Mouse (Mus musculus) kidney, postnatal 14 days (tissue): ENCODE results near the gene Fryl.

ENCODE experiments used
- DNase-seq: peaks from one replicate; pipeline ENCODE4 v3.0.0; 2022; ENCODE audit warnings: mixed read lengths

Fryl gene

GRCm38 (mm10) chr5:73255321-73256251 is 833 bp downstream of the Fryl start:
- peak; percentile 78 for DNase-seq

DNA sequence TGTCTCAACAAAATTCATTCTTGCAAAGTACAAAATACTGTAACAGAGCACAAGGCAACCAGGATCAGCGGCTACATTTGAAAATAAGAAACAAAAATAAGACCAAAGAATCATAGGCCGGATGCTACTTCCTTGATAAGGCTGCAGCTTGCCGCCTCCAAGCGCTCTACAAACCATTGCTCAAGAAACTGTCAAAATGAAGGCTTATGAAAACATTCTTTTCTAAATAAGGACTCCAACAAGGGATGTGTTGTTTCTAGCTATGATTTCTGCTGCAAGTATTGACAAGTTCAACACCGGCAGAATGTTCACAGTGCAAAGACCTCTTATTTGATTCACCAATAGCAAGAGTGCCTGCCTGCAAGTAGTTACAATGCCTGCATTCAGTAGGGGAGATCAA is 1.8 kb downstream of the Fryl start:
- DNase-seq, result peak; percentile 26

GRCm38 (mm10) chr5:73252739-73253138 is 3.7 kb downstream of the Fryl start:
- no peak for DNase-seq

DNA sequence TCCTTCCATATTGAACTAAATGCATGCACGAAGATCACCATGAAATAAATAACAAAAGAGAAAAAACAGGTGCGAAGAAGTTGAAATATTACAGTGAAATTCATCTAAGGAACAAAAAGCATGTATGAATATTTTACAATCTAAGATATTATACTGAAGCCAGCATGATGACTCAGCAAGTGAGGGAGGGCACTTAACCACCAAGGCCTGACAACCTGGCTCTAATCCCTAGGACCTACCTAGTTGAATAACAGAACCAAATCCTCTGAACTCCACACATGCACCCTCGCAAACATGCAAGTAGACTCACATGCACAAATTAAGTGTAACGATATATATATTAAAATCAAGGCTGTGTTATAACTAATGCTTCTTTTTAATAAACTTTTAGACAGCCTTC is 7.1 kb downstream of the Fryl start:
- DNase-seq, result no peak

GRCm38 (mm10) chr5:73248211-73248610 is 8.2 kb downstream of the Fryl start:
- DNase-seq, result no peak

- DNase-seq, result no peak
These were observed 10.0 kb downstream of the Fryl start for GRCm38 (mm10) chr5:73246414-73246813.

GRCm38 (mm10) chr5:73244403-73244802 is 12.0 kb downstream of the Fryl start:
- no peak for DNase-seq

GRCm38 (mm10) chr5:73241966-73242365 is 14.5 kb downstream of the Fryl start:
- DNase-seq, result no peak

DNA sequence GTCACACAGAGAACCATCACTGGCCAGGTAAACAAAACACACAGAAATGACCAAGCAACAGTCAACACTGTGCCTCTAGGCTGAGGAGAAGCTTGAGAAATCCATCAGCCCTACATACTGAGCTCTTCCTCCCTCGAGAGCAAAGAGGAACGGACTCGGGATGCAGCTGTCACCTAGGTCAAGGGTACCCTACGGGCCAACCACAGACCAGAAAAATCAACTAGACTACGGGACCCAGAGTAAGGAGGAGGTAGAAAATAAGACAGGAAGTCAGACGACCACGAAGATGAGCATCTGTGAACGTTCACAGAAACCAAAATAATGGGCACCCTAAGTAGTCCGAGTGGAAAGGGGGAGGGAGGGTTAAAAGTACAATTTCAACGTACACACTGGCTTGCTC is 15.1 kb downstream of the Fryl start:
- DNase-seq, result no peak

DNA sequence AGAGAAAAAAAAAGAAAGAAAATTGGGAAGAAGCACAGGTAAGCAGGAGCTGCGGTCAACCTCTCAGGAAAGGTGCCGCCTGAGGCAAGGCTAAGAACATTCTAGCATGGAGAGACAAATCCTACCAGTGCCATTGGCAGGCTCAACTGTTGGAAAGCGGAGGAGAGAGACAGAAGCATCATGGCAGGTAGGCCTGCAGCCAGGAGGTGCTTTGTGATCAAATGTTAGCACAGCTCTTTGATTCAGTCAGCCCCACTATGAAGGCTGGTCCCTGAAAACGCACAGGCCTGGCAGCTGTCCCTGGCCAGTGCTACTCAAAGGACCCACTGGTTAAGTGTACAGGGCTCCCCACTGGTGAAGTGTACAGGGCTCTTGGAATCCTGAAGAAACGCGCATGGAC is 16.0 kb downstream of the Fryl start:
- no peak for DNase-seq

DNA sequence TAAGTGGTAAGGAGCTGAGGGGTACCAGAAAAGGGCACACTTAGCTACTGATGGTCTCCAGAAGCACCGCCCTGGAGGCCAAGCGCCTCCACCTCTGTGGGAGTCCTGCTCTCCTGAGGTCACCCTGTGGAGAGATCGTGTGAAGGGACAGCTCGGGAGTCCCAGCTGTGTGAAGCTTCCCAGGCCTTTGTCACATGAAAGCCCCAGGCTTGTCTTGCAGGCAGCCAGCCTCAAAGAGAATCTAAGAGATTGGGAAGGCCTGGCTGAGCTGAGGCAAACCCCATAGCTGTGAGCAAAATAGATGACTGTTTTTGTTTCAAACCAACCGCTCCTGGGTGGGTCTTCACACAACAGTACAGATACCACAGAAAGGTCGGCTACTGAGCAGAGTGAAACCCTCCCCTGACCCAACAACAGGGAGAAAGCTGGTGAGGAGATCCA is 19.5 kb downstream of the Fryl start:
- DNase-seq, result no peak

- no peak for DNase-seq
These were observed 21.2 kb downstream of the Fryl start for GRCm38 (mm10) chr5:73235201-73235600.

- DNase-seq, result no peak
These were observed 23.2 kb downstream of the Fryl start for GRCm38 (mm10) chr5:73233018-73233881.

GRCm38 (mm10) chr5:73232267-73232666 is 24.2 kb downstream of the Fryl start:
- DNase-seq, result no peak

DNA sequence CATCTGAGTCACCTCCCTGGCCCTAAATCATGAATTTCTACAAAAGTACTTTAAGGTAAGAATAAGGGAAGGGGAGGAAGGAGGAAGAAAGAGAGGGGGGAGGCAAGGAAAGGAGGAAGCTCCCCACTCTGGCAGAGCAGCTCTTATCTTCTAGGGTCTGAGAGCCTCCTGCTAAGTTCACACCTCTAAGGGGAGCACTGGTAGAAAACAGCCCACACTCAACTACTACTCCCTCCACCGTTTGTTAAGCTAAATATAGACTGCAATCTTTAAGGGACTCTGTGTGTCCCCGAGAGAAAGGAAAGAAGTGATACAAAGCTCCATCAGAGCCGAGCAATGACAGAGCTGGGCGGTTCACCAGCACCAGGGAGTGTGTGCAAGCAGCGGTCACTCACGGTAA is 24.6 kb downstream of the Fryl start:
- DNase-seq, result no peak

- DNase-seq, result no peak
These were observed 26.2 kb downstream of the Fryl start for GRCm38 (mm10) chr5:73230171-73230570.

- peak; percentile 53 for DNase-seq
These were observed 27.0 kb downstream of the Fryl start for GRCm38 (mm10) chr5:73229467-73229866.

GRCm38 (mm10) chr5:73228291-73229049 is 27.9 kb downstream of the Fryl start:
- DNase-seq, result no peak

DNA sequence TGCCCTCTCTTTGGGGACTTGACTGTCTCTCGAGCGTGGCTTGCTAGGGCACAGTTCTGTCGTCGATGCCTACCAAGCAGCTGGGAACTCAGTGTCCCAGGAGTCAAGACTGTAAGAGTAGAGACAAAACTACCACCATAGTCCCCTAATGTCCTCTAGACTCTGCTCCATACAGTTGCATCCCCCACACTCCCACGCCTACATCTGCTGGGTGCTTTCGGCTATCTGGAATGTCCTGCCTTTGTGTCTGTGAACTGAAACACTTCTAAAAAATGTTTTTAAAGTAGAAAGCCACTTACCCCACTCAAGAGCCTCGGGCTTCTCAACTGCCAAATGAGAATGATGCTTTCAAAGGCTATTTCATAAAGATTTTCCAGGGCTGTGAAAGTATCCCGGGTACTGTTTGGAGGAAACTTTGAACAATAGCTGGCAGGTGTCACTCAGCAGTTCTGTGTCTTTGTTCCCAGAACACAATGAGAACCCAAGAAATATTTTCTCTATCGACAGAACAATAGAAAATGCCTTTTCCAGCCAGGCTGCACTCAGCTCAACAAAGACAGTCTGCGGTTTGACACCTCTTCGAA is 28.8 kb downstream of the Fryl start:
- no peak for DNase-seq

DNA sequence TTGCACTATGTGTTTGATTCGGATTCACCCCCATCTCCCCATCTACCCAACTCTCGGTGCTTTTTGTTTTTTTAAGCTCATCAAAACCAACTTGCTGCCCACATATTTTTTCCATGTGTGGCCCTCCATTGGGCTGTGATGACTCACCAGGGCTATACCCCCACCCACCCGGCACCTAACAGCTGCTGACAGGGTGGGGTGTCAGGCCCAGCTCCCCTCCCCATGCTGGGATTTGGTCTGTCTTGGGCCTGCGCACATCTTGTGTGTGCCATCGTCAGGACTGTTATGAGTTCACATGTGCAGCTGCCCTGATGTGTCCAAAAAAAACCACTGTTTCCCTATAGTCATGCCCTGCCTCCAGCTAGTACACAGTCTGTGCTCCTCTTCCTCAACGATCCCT is 33.4 kb downstream of the Fryl start:
- DNase-seq, result no peak

- peak; percentile 35 for DNase-seq
These were observed 34.0 kb downstream of the Fryl start for GRCm38 (mm10) chr5:73222397-73222796.

- no peak for DNase-seq
These were observed 34.6 kb downstream of the Fryl start for GRCm38 (mm10) chr5:73221826-73222225.

GRCm38 (mm10) chr5:73219716-73220115 is 36.7 kb downstream of the Fryl start:
- DNase-seq, result no peak
